Mouse (Mus musculus): ENCODE data around the gene Gabrd.
A peak's percentile ranks its signal among the peaks of the same experiment; 100 is the strongest.

The Gabrd gene

DNA sequence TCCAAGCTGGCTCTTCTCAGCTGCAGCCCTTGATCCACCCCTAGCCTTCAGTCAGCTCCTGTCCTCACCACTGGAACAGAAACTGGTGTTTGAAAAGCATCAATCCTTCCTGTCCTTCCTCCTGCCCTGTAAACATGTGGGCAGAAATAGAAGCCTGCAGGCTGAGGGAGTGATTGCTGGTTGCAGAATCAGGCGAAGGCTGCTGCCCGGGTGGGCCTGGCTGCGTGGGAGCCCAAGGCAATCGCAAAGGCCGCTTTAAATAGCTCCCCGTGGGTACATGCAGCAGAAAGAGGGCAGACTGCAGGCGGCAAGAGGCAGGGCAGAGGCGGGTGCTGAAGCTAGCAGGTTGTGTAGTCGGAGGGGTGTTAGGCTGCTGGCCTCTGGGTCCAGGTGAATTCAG is 15.2 kb downstream of the Gabrd start:
- no peak for DNase-seq (ENCODE audit: low spot score in 2 of 2)

DNA sequence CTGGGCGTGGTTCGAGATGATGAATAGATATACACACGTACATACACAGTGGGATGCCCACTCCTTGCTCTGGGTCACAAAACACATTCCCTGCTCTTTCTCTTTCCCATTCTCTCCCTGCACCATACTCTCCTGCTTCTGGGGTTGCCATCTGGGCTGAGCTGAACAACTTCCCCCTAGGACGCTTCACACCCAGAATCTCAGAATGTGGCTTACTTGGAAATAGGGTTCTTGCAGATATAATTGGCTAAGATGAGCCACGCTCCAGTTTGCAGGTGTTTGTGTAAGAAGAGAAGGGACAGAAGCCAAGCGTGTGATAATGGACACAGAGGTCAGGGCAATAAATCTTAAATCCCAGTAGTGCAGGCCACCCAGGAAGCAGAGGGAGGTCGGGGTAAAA is 15.9 kb downstream of the Gabrd start:
- DNase-seq (ENCODE audit: low spot score in 2 of 2): no peak

DNA sequence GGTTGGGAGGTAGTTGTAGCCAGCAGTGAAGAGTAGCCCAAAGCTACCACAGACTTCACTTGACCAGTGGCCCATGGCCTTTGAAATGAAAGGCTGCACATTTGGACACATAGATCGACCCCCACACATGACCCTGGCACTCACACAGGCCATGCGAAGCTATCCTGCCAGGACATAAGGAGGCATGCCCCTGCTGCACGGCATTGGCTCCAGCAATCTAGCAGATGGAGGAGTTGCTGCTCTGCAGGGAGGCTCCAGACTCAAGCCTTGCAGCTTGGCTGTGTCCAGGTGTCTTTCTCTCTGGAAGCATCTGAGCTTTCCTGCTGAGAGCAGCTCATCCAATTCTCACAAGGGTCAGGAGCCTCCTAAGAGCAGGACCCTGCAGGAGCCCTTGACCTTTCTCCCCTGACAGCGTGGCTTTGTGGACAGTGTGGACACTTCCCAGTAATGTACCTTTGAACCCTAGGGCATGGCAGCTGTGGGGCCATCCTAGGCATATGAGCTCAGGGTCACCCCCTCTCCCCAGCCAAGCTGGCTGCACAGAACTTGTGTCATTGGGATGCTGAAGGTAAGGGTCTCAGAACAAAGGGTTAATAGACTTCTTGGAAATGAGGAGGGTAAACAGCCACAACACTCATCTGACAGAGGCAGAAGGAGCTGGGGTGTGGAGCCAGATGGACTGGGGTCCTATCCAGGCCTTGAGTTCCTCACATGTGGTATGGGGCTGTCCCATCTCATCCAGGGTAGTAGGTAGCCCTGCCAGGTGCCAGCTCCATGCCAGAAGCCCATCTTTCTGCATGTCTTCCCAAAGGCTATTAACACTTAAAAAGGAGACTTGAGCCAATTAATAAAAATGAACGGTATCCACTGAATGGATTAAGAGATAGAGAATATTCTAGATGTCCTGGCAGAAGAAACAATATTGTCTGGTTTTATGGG is 25.8 kb downstream of the Gabrd start:
- DNase-seq (ENCODE audit: low spot score in 2 of 2): no peak

DNA sequence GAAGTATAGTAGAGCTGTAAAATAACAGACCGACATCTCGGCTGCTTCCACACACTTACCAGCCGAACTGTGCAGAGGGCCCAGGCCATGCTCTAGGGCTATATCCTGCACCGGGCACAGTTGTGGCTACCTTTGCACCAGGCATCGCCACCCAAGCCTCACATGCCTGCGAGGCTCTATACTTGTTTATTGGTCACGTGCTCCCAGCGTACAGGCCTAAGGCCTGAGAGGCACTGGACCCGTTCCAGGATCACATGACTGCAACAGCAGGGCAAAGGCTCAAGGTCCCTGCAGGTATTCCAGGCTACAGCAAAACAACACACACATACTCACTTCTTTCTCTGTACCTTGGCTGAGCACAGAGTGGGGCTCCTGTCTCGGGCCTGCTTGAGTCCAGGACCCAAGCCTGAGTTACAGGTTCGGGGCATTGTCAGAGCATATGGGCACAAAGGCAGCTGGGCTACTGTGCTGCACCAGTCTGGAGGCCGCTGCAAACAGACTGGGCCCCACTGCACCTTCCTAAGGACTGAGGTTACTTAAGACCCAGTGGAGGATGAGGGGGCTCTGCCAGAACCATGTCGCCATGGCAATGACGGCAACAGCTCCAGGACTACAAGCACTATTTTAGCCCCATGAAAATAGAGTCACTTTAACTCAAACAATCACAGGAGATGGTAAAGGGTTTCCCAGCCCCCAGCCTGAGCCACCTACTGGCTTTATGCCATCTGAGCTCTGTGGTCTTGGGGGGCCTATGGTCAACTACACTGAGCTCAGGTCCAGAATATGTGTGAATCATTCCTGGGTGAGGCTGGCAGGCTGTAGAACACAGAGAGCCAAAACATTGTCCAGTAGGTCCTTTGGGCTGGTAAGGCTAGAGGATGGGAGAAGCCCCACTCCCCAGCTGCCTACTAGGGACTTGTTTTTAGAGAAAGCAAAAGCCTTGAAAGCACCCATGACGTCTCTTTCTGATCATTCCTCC is 26.9 kb downstream of the Gabrd start:
- DNase-seq (ENCODE audit: low spot score in 2 of 2): no peak

DNA sequence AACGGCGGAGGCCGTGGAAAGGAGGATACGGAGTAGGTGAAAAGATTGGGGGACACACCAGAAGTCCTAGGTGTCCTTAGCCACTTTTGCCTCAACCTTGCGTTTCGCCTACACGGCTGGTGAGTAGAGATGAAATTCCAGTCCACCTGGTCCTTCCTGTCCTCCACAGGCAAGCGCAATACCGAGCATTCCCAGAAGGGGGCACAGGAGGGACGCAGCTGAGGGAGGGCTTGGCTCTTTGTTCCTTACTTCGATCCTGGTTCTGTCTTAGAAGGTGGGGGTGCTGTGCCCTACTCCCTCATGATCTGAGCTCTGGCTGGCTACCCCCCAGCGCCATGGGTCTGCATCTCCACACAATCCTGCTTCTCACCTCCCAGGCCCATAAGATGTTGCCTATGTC is 29.2 kb downstream of the Gabrd start:
- DNase-seq (ENCODE audit: low spot score in 2 of 2): peak; percentile 35 to 68

DNA sequence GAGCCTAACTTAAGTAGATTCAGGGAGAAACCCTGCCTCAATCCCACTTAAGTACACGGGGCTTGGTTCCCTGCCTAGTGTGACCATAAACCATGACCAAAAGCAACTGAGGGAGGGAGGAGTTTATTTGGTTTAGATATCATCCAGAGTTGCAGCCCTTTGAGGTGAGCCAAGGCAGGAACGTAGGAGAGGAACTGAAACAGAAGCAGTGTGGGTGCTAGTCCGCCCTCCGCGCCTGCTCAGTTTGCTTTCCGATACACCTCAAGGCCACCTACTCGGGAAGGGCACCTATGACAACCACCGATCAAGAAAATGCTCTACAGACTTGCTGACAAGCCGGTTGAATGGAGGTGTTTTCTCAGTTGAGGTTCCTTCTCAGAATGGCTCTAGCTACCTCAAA is 30.2 kb downstream of the Gabrd start:
- no peak for DNase-seq (ENCODE audit: low spot score in 2 of 2)

DNA sequence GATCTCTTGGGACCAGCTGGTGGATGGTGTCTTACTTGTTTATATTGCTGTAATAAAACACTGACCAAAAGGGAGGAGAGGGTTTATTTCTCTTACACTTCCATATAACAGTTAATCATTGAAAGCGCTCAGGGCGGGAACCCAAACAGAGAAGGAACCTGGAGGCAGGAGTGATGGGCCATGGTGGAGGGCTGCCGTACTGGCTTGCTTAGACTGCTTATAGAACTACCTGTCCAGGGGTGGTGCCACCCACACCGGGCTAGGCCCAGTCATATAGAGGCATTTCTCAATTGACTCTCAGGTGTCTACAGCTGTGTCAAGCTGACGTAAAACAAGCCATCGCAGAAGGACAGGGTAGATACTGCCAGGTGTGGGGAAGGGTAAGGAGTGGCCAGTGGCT is 31.1 kb downstream of the Gabrd start:
- no peak for DNase-seq (ENCODE audit: low spot score in 2 of 2)

DNA sequence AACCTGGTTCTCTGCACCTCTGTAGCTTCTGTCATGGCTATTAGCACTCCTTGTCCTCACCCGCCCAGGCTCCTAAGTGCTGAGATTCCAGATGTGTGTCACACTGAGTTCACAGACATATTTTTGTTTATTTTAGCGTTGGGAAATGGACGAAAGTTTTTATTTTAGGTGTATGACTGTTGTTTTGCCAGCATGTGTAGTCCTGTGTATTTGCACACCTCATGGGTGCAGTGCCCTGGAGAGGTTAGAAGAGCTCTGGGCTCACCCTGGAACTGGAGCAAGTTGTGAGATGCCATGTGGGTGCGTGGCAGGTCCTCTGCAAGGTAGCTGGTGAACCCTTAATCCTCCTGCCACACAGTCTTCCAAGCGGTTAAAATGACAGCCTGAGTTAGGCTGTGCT is 35.5 kb downstream of the Gabrd start:
- no peak for DNase-seq (ENCODE audit: low spot score in 2 of 2)

DNA sequence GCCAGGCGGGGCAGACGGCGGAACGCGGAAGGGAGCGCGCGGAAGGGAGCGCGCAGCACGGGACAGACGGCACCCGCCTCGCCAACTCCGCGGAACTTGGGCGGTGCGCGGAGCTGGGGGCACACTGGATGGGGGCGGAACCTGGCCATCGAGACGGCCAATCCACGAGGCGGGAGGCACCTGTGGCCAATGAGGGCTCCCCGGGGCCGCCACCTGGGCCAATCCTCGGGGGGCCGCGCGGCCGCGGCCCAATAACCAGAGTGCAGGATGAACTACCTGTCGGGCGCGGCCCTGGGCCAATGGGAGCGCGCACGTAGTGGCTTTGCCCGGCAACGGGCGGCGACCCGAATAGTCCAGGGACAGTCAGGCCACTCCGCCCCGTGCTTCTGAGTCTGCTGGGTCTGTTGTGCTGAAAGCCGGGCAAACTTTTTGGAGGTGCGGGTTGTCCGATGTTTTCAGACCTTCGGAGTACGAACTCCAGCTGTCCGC is 36.6 kb downstream of the Gabrd start, which contains the start of gene Prkcz:
TSS of gene Prkcz (minus strand) at position 59 of the 489 bp plus-strand sequence.
- peak; percentile 16 to 60 for DNase-seq (ENCODE audit: low spot score in 2 of 2)

DNA sequence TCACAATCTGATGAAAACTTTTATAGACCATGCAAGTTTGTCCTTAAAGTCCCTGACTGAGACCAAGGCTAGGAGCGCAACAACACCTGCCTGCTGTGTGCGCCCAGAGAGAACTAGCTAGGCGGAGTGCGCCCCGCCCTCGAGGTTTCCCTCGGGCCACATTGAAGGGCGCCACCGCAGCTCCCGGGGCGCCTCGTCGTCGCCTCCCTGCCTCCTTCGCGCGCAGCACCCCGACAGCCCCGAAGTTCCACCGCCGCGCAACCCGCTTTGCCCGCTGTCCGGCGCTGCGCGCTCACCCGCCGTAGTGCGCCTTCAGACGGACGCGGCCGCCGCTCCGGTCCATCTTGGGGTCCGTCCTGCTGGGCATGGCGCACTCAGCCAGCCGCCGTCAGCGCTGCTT is 37.1 kb downstream of the Gabrd start:
- DNase-seq (ENCODE audit: low spot score in 2 of 2): peak in 1 of 2 experiments; percentile 20

DNA sequence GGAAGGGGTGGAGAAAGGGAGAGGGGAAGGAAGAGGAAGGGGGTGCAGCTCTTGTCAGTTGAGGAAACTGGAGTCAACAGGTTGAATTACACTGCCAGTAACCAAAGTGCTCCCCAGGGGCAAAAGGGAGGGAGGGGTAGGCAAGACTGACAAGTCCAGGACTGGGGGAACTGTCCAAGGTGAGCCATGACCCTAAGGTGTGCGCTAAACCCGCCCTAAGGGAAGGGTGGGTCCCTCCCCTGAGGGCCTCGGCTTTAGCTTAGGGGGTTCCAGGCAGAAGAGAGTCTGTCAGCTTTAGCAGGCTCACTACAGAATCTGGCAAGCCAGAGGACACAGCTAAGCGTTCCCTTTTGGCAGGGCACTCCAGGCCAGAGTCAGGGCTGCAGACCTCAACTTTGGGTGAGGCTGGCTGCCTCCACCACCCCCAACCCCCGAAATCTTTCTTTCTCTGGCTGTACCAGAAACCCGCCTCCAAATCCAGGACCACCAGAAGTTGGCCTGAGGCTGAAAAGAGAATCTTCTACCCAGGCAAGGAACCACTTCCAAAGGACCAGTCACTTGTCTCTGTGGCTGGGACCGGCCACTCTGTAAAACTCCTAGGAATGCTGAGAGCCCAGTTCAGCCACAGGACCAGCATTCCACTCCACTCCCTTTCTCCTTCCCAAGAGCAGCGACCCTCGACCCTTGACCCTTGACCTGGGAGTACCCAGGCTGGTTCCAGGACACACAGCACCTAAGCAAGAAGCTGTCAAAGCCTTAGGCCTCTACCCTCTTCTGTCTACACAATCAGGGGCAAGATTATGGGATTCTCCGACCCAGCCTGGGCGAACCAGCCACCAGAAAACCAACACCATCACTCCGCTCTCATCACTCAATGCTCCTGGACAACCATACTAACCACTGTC is 38.1 kb downstream of the Gabrd start:
- no peak for DNase-seq (ENCODE audit: low spot score in 2 of 2)

DNA sequence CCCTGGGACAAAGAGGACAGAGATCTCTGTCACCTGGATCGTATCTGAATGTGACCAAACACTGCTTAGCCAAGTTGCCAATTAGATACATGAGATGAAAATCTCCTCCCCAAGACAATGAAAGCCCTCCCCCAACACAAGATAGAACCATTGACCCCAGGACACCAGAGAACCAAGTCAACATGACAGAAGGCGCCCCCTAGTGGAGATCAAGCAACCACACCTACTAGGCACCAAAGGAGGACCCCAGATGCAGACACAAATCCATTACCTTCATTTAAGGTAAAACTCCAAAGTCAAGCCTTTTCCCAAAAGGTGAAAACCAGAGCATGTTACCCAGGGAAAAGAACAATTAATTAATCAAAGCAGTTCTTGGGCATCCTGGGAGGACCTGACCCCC is 40.3 kb downstream of the Gabrd start:
- DNase-seq (ENCODE audit: low spot score in 2 of 2): no peak

DNA sequence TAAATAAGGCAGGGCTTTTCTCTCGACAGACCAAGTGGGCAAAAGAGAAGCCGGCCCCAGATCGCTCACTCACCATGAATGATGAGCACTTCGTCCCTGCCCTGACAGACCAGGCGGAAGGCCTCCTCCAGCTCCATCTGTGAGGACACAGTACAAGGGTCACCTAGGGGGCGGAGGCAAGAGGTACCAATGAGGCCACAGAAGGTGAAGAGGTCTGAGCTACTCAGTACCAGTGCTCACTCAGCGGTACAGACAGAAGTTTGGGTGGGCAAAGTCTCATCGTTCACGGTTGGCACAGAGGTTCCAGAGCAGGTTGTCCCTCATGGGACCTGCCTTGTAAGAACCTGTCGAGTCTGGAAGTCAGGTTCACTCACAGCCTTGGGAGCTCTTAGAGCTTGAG is 41.6 kb downstream of the Gabrd start:
- no peak for DNase-seq (ENCODE audit: low spot score in 2 of 2)

DNA sequence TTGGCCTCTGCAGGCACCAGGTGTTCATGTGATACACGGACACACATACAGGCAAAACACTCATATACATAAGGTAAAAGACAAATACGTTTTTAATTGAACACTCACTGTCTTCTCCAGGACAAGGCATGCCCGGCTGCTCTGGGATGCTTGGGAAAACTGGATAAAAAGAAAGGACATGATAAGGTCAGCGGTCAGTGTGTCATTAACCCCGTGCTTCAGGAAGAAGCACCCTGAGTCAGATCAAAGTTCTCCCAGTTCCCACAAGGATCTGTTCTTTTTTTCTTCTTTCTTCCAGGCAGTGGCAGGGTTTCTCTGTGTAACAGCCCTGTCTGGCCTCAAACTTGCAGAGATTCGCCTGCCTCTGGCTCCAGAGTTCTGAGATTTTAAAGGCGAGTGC is 43.4 kb downstream of the Gabrd start:
- no peak for DNase-seq (ENCODE audit: low spot score in 2 of 2)

DNA sequence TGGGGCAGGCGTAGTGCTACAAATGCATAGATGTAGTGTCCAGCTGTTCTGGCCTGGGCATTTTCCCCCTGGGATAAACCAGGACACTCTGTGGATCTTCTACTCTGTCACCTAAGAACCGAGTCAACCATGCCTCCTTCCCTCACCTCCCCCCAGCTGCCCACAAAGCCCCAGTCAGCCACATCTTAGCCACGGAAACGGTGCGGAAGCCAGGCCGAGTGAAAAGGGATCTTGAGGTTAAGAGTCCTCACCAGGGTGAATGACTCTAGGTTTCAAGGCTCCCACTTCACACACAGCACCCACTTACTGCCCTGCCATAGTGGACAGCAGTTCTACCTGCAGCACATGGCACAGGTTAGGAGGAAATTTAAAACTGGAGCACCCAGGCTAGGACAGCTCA is 43.9 kb downstream of the Gabrd start:
- no peak for DNase-seq (ENCODE audit: low spot score in 2 of 2)

DNA sequence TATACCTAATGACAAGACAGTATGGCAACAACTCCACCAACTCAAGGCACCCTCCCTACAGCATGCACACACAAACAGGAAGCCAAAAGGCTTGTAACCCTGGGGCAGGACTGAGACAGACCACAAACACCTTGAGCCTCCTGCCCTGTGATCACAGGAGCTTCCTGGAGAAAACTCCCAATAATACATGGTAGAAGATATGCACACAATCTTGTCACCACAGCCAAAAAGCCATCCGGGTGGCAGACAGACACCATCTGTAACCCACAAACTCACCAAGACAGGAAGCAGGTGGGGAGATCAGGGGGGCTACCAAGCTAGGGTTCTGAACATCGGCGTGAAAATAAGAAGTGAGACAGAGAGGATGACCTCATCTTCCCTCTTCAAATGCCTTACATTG is 45.3 kb downstream of the Gabrd start:
- DNase-seq (ENCODE audit: low spot score in 2 of 2): no peak

DNA sequence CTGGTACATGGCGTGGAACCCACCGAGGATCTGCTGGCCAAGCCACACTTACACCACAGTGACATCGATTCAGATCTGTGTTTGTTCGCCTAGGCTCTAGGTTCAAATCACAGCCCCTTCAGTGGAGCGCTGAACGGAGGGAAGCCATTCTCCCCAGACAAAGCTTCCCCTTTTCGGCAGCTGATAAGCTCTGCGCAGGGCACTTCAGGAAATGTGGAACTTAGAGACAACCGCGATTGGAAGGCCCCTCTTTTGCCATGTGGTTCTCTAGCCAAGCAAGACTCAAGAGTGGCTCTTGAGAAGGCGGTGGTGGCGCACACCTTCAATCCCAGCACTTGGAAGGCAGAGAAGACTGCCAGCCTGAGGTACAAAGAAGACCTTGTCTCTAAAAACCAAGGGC is 51.6 kb downstream of the Gabrd start:
- DNase-seq (ENCODE audit: low spot score in 2 of 2): no peak

DNA sequence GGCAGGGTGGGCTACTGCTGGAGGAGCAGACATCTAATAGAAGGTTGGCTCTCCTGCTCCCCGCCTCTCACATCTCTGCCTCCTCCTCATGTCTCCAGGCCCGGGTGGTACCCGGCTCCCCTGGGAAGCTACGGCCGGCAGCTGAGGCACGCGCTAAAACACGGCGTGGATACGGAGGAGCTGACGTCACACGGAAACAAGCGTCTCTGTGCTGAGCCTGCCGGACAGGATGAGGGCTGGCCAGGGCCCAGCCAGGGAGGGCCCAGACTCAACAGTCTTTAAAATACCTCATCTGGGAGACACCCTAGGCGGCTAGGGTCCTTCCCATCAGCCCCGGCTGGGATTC is 52.3 kb downstream of the Gabrd start:
- DNase-seq (ENCODE audit: low spot score in 2 of 2): no peak

DNA sequence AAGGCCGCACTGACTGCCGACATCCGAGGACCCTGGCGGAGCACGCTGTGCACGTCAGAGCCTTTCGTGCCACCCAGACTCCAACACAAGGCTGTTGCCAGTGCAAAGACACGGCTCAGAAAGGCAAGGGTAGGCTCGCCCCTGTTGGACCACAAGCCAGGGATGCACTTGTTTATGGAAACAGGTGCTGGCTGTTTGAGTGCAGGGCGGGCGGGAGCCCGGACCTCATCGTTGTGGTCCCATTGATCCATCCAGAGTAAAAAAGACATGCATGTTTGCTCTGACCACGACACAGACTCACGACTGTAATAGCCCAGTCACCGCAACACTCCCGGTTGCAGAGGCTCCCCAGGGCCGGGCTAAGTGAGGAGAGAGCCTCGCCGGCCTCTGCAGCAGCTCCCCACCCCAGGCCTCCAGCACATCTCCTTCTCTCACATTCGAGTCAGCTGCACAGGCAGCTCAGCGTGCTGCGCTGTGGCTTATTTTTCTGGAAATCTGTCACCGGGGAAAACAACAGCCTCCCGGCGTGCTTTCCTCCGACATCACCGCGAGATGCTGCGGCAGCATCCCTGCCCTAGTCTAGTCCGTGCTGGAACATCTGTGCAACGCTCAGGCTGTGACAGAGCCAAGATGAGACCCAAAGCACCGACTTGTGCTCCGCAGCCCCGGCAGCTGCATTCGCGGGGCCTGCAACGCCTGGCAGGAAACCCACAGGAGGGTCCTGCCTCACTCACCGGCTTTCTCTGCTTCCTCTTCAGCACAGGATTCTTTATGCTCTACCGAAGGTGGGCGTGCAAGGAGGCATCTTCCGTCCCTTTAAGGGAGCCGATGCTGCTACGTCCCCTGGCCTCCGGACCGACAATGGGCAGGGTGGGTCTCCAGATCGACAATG is 53.0 kb downstream of the Gabrd start:
- no peak for DNase-seq (ENCODE audit: low spot score in 2 of 2)

DNA sequence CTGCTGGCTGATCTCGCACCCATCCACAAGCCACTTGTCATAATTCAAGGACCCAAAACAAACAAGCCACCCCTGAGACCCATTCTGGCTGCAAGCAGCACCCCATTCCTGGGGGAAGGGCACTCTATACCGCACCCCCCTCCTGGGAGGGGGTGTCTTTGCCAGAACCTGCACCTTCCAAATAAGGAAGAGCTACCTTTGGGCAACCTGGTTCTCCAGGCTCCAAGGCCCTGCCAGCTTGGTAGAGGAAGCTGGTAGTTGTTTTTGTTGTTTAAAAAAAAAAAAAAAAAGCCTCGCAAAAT is 53.7 kb downstream of the Gabrd start:
- DNase-seq (ENCODE audit: low spot score in 2 of 2): no peak

All from spleen, postnatal 10 days (tissue).